Mouse (Mus musculus): ENCODE measurements around the gene Gm2832. TPM values are rescaled to one million over a fixed set of nuclear protein-coding genes. Genes with fewer than 3 reads are reported as not detected.
"Not testable (repeated sequence)": the region's sequence is repeated elsewhere in the genome, so short reads cannot be mapped to it uniquely, and the experiment has no call there.

The Gm2832 gene
- total RNA-seq (2015) (not detected in 2 replicates), total RNA-seq (2017) (not detected in 2 replicates)

- not testable (repeated sequence) for ATAC-seq (replicated peaks; ENCODE audit: poor library complexity)
These were observed at the start of gene Gm2832 for GRCm38 (mm10) chr14:41278505-41278904. Gm2832 (plus strand) TSS chr14:41278805.

GRCm38 (mm10) chr14:41263296-41263695, 15.3 kb upstream of the Gm2832 start:
- not testable (repeated sequence) for ATAC-seq (replicated peaks; ENCODE audit: poor library complexity)

GRCm38 (mm10) chr14:41263853-41264755, 14.5 kb upstream of the Gm2832 start:
- ATAC-seq (replicated peaks; ENCODE audit: poor library complexity), result not testable (repeated sequence)

GRCm38 (mm10) chr14:41264756-41265566, 13.6 kb upstream of the Gm2832 start:
- not testable (repeated sequence) for ATAC-seq (replicated peaks; ENCODE audit: poor library complexity)

- not testable (repeated sequence) for ATAC-seq (replicated peaks; ENCODE audit: poor library complexity)
These were observed 7.4 kb downstream of the Gm2832 start for GRCm38 (mm10) chr14:41285965-41286364.

Other genes with a start within 250 kb of the Gm2832 start
- gene Dydc2, start 209.6 kb upstream of the Gm2832 start, total RNA-seq (2015), result not detected in 2 replicates
- not detected in 2 replicates for gene Dydc2, start 209.6 kb upstream of the Gm2832 start, total RNA-seq (2017)
- not detected in 2 replicates for gene Dydc1, start 205.9 kb upstream of the Gm2832 start, total RNA-seq (2015)
- gene Dydc1, start 205.9 kb upstream of the Gm2832 start, total RNA-seq (2017), result not detected in 2 replicates
- gene Mat1a, start 173.8 kb upstream of the Gm2832 start, total RNA-seq (2015), result not detected in 2 replicates
- gene Mat1a, start 173.8 kb upstream of the Gm2832 start, total RNA-seq (2017), result not detected in 2 replicates
- not detected in 2 replicates for gene Sftpa1, start 147.0 kb upstream of the Gm2832 start, total RNA-seq (2015)
- not detected in 2 replicates for gene Sftpa1, start 147.0 kb upstream of the Gm2832 start, total RNA-seq (2017)
- gene Mbl1, start 127.3 kb upstream of the Gm2832 start, total RNA-seq (2015), result not detected in 2 replicates
- gene Mbl1, start 127.3 kb upstream of the Gm2832 start, total RNA-seq (2017), result not detected in 2 replicates
- gene Sftpd, start 93.7 kb upstream of the Gm2832 start, total RNA-seq (2015), result not detected in 2 replicates
- gene Sftpd, start 93.7 kb upstream of the Gm2832 start, total RNA-seq (2017), result not detected in 2 replicates
- gene Gm5798, start 69.8 kb downstream of the Gm2832 start, total RNA-seq (2015), result not detected in 2 replicates
- gene Gm5798, start 69.8 kb downstream of the Gm2832 start, total RNA-seq (2017), result not detected in 2 replicates
- gene Gm7945, start 107.6 kb downstream of the Gm2832 start, total RNA-seq (2015), result not detected in 2 replicates
- not detected in 2 replicates for gene Gm7945, start 107.6 kb downstream of the Gm2832 start, total RNA-seq (2017)
- gene Gm6482, start 129.5 kb downstream of the Gm2832 start, total RNA-seq (2015), result not detected in 2 replicates
- not detected in 2 replicates for gene Gm6482, start 129.5 kb downstream of the Gm2832 start, total RNA-seq (2017)
- not detected in 2 replicates for gene Gm7954, start 174.7 kb downstream of the Gm2832 start, total RNA-seq (2015)
- not detected in 2 replicates for gene Gm7954, start 174.7 kb downstream of the Gm2832 start, total RNA-seq (2017)
- not detected in 2 replicates for gene Gm3486, start 210.7 kb downstream of the Gm2832 start, total RNA-seq (2015)
- not detected in 2 replicates for gene Gm3486, start 210.7 kb downstream of the Gm2832 start, total RNA-seq (2017)